Mouse (Mus musculus) stomach, embryonic 16.5 days (tissue): ENCODE measurements around the gene Ppfibp1. TPM values are rescaled to one million over a fixed set of nuclear protein-coding genes. Genes with fewer than 3 reads are reported as not detected.

Experiments
- ATAC-seq: fragments of 200-750 bp; cut with Nextera tagmentation; 2 replicates; pipeline ENCODE4 v1.8.0; 2017; ENCODE audit warnings: moderate number of reproducible peaks, moderate TSS enrichment; ENCODE audit not compliant: insufficient read depth, low FRiP score
- H3K27ac ChIP-seq: fragments of 300-500 bp; sonication (generic); 2 replicates; pipeline ENCODE4 v1.5.1; 2014; ENCODE audit warnings: low read length
- H3K27me3 ChIP-seq: fragments of 300-500 bp; sonication (generic); 2 replicates; pipeline ENCODE4 v1.6.1; 2014; ENCODE audit warnings: low read length, control low read depth, mixed read lengths; ENCODE audit not compliant: control insufficient read depth, insufficient read depth
- H3K36me3 ChIP-seq: fragments of 300-500 bp; sonication (generic); 2 replicates; pipeline ENCODE4 v1.6.1; 2014; ENCODE audit warnings: low read length; ENCODE audit not compliant: control insufficient read depth, insufficient read depth
- H3K4me1 ChIP-seq: fragments of 300-500 bp; sonication (generic); 2 replicates; pipeline ENCODE4 v1.6.1; 2014; ENCODE audit warnings: low read length, control low read depth, mixed read lengths; ENCODE audit not compliant: control insufficient read depth, insufficient read depth
- H3K4me2 ChIP-seq: fragments of 300-500 bp; sonication (generic); 2 replicates; pipeline ENCODE4 v1.6.1; 2014; ENCODE audit warnings: low read depth, low read length, mixed read lengths
- H3K4me3 ChIP-seq: fragments of 300-500 bp; sonication (generic); replicated peaks from 2 replicates; pipeline ENCODE4 v1.5.1; 2014; ENCODE audit warnings: mild to moderate bottlenecking, low read length
- H3K9ac ChIP-seq: fragments of 300-500 bp; sonication (generic); 2 replicates; pipeline ENCODE4 v1.6.1; 2014; ENCODE audit warnings: low read length
- H3K9me3 ChIP-seq: fragments of 300-500 bp; sonication (generic); replicated peaks from 2 replicates; pipeline ENCODE4 v1.6.1; 2016; ENCODE audit warnings: low read length, control low read depth; ENCODE audit not compliant: control insufficient read depth
- WGBS: fragments of 180-500 bp; shearing (Covaris S2); extraction: QIAGEN DNeasy Blood & Tissue Kit; methylation state at CpG from one replicate; pipeline ENCODE4 v1.1.7; 2014; 5-methylcytosine and 5-hydroxymethylcytosine counted together
- polyA plus RNA-seq: library from polyadenylated mRNA; unstranded; fragments of >200 nt; fragmentation: Nextera tagmentation; extraction: Ambion mirVana; gene quantifications from 2 replicates; pipeline ENCODE4 v1.2.1, GENCODE M21; 2015

Gene Ppfibp1
- polyA plus RNA-seq, 1 experiment from 2014 or later = 51.4 TPM

DNA sequence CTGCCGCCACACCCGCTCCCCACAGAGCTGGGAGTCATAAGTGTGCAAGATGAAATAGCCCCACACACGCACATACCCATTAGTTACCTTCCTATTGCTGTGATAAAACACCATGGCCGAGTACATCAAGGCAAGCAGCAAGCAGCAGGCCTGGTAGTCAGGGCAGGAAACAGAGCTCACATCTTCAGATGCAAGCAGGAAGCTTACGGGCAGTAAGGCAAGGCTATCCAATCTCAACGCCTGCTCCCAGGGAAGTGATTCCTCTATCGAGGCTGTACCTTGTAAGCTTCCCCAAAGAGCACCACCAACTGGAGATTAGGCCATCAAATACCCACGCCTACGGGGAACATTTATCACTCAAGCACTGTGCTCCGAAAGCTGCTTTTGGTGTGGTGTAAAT lies 191.6 kb downstream of the Ppfibp1 start:
- Histone ChIP-seq H3K36me3 (no peaks in the 10 kb centered on the region), H3K27ac (no peak overlapping the region), H3K4me3 (no peak overlapping the region), H3K27me3 (no peaks in the 10 kb centered on the region), H3K9ac (no peak overlapping the region), H3K9me3 (no peaks in the 10 kb centered on the region), H3K4me1 (no peaks in the 10 kb centered on the region; the same call in 1 of the 2 replicates), H3K4me2 (no peak overlapping the region)
- ATAC-seq = no peak
- 90% methylated on average over 10 of the region's 10 CpGs for WGBS

Other genes with a start within 250 kb of the Ppfibp1 start
- 131 and 140 TPM in 2 replicates for gene Med21, start 245.9 kb upstream of the Ppfibp1 start, polyA plus RNA-seq
- gene Tm7sf3, start 245.7 kb upstream of the Ppfibp1 start, polyA plus RNA-seq = 31.9 and 32.3 TPM in 2 replicates
- 23.4 and 26.3 TPM in 2 replicates for gene Stk38l, start 163.5 kb upstream of the Ppfibp1 start, polyA plus RNA-seq
- gene Arntl2, start 92.4 kb upstream of the Ppfibp1 start, polyA plus RNA-seq = 7.5 and 9.1 TPM in 2 replicates
- gene Smco2, start 38.4 kb upstream of the Ppfibp1 start, polyA plus RNA-seq = not detected in 2 replicates
- gene 1700034J05Rik, start 65.9 kb downstream of the Ppfibp1 start, polyA plus RNA-seq = 0.14 and 0.21 TPM in 2 replicates
- gene Rep15, start 144.1 kb downstream of the Ppfibp1 start, polyA plus RNA-seq = 3.6 and 5.6 TPM in 2 replicates
- gene Mrps35, start 154.3 kb downstream of the Ppfibp1 start, polyA plus RNA-seq = 106 and 121 TPM in 2 replicates
- 2.6 and 4.1 TPM in 2 replicates for gene Mansc4, start 198.5 kb downstream of the Ppfibp1 start, polyA plus RNA-seq
- gene Klhl42, start 202.9 kb downstream of the Ppfibp1 start, polyA plus RNA-seq = 7.1 and 7.9 TPM in 2 replicates